30 mouse cellular contexts compared by ENCODE assay signal in genomic region chr4:97818498-97818897, GRCm38 (mm10). TPM values are rescaled to one million over a fixed set of nuclear protein-coding genes. Genes with fewer than 3 reads are reported as not detected.
A peak's percentile ranks its signal among the peaks of the same experiment; 100 is the strongest.
DNase-seq lines count a peak whose midpoint lies in the region; ATAC-seq and TF ChIP-seq lines count a peak whose summit lies in the region.
"Had no signal": no experiment of that assay in that cellular context is flagged by ENCODE, and none has a peak within 500 bp of the region (broad histone marks: within the 10 kb centered on the region; RNA-seq: fewer than 3 reads in every experiment).

No protein-coding gene starts in this region.

- TF ChIP-seq EP300 in heart, postnatal 0 days (IDR thresholded peaks at IDR 0.05; ENCODE audit: low read depth), result no peak

- H3K9ac ChIP-seq in heart, embryonic 13.5 days, result no peak overlapping the region
- H3K9ac ChIP-seq in heart, embryonic 11.5 days (ENCODE audit: low read depth, low read length), result no peak overlapping the region
- H3K9ac ChIP-seq in heart, postnatal 0 days (replicated peaks; ENCODE audit: low read depth, low read length), result no peak overlapping the region
- no peak overlapping the region for H3K9ac ChIP-seq in heart, embryonic 12.5 days
- H3K9ac ChIP-seq: embryonic facial prominence, embryonic 13.5 days; forebrain, embryonic 12.5 days; forebrain, postnatal 0 days; hindbrain, embryonic 12.5 days; hindbrain, embryonic 15.5 days had no signal

- WGBS in heart, embryonic 13.5 days, result 59% methylated on average over 3 of the region's 3 CpGs
- 73% methylated on average over 3 of the region's 3 CpGs for WGBS in heart, embryonic 11.5 days (ENCODE audit: insufficient replicate concordance)
- WGBS in heart, postnatal 0 days, result 43% methylated on average over 3 of the region's 3 CpGs
- 67% methylated on average over 3 of the region's 3 CpGs for WGBS in heart, embryonic 12.5 days

- peak overlapping the region; percentile 31; the same call in 1 of the 2 replicates for H3K27ac ChIP-seq in gastrocnemius, adult 2 months
- H3K27ac ChIP-seq in heart, embryonic 13.5 days (replicated peaks), result peak overlapping the region; percentile 56
- no peak overlapping the region for H3K27ac ChIP-seq in heart, embryonic 11.5 days (ENCODE audit: low read depth, low read length)
- peak overlapping the region; percentile 85 for H3K27ac ChIP-seq in heart, postnatal 0 days (ENCODE audit: low read depth)
- no peak overlapping the region for H3K27ac ChIP-seq in heart, embryonic 12.5 days (ENCODE audit: poor library complexity, severe bottlenecking)
- H3K27ac ChIP-seq: embryonic facial prominence, embryonic 10.5 days; forebrain, embryonic 12.5 days; hindbrain, embryonic 12.5 days; hindbrain, embryonic 15.5 days had no signal

- H3K9me3 ChIP-seq in heart, embryonic 13.5 days, result no peaks in the 10 kb centered on the region
- no peaks in the 10 kb centered on the region for H3K9me3 ChIP-seq in heart, embryonic 11.5 days (replicated peaks; ENCODE audit: control insufficient read depth, low read length)
- H3K9me3 ChIP-seq in heart, postnatal 0 days (replicated peaks; ENCODE audit: control insufficient read depth, low read length), result no peaks in the 10 kb centered on the region
- no peaks in the 10 kb centered on the region for H3K9me3 ChIP-seq in heart, embryonic 12.5 days (replicated peaks)
- H3K9me3 ChIP-seq: embryonic facial prominence, embryonic 10.5 days; embryonic facial prominence, embryonic 13.5 days; forebrain, embryonic 12.5 days; hindbrain, embryonic 12.5 days; hindbrain, embryonic 15.5 days had no signal

- no peak for DNase-seq in gastrocnemius, adult 2 months
- DNase-seq in gastrocnemius, adult 8-10 months (ENCODE audit: low spot score in 2 of 2), result no peak
- DNase-seq in heart, postnatal 0 days (ENCODE audit: low spot score), result no peak
- DNase-seq in adipocyte (ENCODE audit: low spot score), result peak; percentile 53
- DNase-seq in frontal cortex, postnatal 36 days (ENCODE audit: low spot score in 2 of 2), result no peak
- DNase-seq: adrenal gland, adult 2 months; adrenal gland, postnatal 14 days; B cell, adult 2 months; cerebellum, adult 11-12 months; cerebellum, adult 8-10 months; cerebellum, postnatal 36 days; embryo, embryonic 11 days; forebrain, postnatal 0 days; gastrocnemius, postnatal 14 days; kidney, adult 2 months had no signal

- H3K36me3 ChIP-seq in heart, embryonic 13.5 days, result peaks cover 3% of the 10 kb centered on the region
- H3K36me3 ChIP-seq in heart, embryonic 11.5 days (ENCODE audit: control insufficient read depth, insufficient read depth, low read length), result no peaks in the 10 kb centered on the region
- no peaks in the 10 kb centered on the region for H3K36me3 ChIP-seq in heart, postnatal 0 days (replicated peaks; ENCODE audit: control insufficient read depth, insufficient read depth, low read length)
- H3K36me3 ChIP-seq in heart, embryonic 12.5 days, result 0 out of 2 replicates have a peak, but pooled peaks cover 2% of the 10 kb centered on the region
- H3K36me3 ChIP-seq: embryonic facial prominence, embryonic 10.5 days; embryonic facial prominence, embryonic 13.5 days; hindbrain, embryonic 12.5 days; hindbrain, embryonic 15.5 days had no signal

- H3K4me2 ChIP-seq in heart, embryonic 13.5 days, result no peak overlapping the region
- H3K4me2 ChIP-seq in heart, embryonic 11.5 days, result no peak overlapping the region
- H3K4me2 ChIP-seq in heart, postnatal 0 days (ENCODE audit: low read depth, low read length), result peak overlapping the region; percentile 5
- H3K4me2 ChIP-seq in heart, embryonic 12.5 days, result no peak overlapping the region
- H3K4me2 ChIP-seq: embryonic facial prominence, embryonic 13.5 days; forebrain, embryonic 12.5 days; hindbrain, embryonic 12.5 days; hindbrain, embryonic 15.5 days had no signal

- no peak overlapping the region for H3K4me3 ChIP-seq in gastrocnemius, adult 2 months
- H3K4me3 ChIP-seq in heart, embryonic 13.5 days, result no peak overlapping the region
- H3K4me3 ChIP-seq in heart, embryonic 11.5 days (ENCODE audit: low read depth, low read length), result no peak overlapping the region
- no peak overlapping the region for H3K4me3 ChIP-seq in heart, postnatal 0 days (ENCODE audit: low read depth, low read length)
- H3K4me3 ChIP-seq in heart, embryonic 12.5 days, result no peak overlapping the region
- H3K4me3 ChIP-seq: embryonic facial prominence, embryonic 10.5 days; embryonic facial prominence, embryonic 13.5 days; erythroblast, embryonic 14.5 days; forebrain, embryonic 12.5 days; hindbrain, embryonic 12.5 days; hindbrain, embryonic 15.5 days had no signal

- H3K4me1 ChIP-seq in heart, embryonic 13.5 days, result peaks cover 80% of the 10 kb centered on the region
- peaks cover 11% of the 10 kb centered on the region; the same call in 1 of the 2 replicates for H3K4me1 ChIP-seq in heart, embryonic 11.5 days (ENCODE audit: control insufficient read depth, insufficient read depth, low read length)
- H3K4me1 ChIP-seq in heart, postnatal 0 days (ENCODE audit: control insufficient read depth, insufficient read depth), result peaks cover 57% of the 10 kb centered on the region
- peaks cover 42% of the 10 kb centered on the region for H3K4me1 ChIP-seq in heart, embryonic 12.5 days (replicated peaks)
- H3K4me1 ChIP-seq: hindbrain, embryonic 12.5 days had no signal

- ATAC-seq in heart, embryonic 13.5 days (ENCODE audit: extremely low read depth, insufficient number of reproducible peaks, low FRiP score, low TSS enrichment), result no peak
- ATAC-seq in heart, embryonic 11.5 days (replicated peaks; ENCODE audit: insufficient number of reproducible peaks, low FRiP score, low TSS enrichment), result no peak
- ATAC-seq in heart, postnatal 0 days (ENCODE audit: insufficient read depth, low read depth), result no peak
- ATAC-seq in heart, embryonic 12.5 days (ENCODE audit: insufficient number of reproducible peaks, low FRiP score), result no peak
- ATAC-seq: forebrain, postnatal 0 days; intestine, postnatal 0 days had no signal

- no peak for TF ChIP-seq CTCF in gastrocnemius, adult 2 months (IDR thresholded peaks at IDR 0.05)
- no peak for TF ChIP-seq CTCF in heart, postnatal 0 days (IDR thresholded peaks at IDR 0.05; ENCODE audit: low read depth)

- H3K27me3 ChIP-seq in heart, embryonic 13.5 days (replicated peaks), result no peaks in the 10 kb centered on the region
- H3K27me3 ChIP-seq in heart, embryonic 11.5 days (ENCODE audit: control insufficient read depth, insufficient read depth, low read length), result no peaks in the 10 kb centered on the region
- no peaks in the 10 kb centered on the region for H3K27me3 ChIP-seq in heart, postnatal 0 days (ENCODE audit: control insufficient read depth, insufficient read depth, low read length)
- no peaks in the 10 kb centered on the region for H3K27me3 ChIP-seq in heart, embryonic 12.5 days (replicated peaks)
- H3K27me3 ChIP-seq: CH12.LX; embryonic facial prominence, embryonic 13.5 days; forebrain, embryonic 12.5 days; hindbrain, embryonic 12.5 days; hindbrain, embryonic 15.5 days; Patski had no signal

- intact Hi-C loops in gastrocnemius, adult 2 months (cut with DNase I), result no loop called here

RNA-seq across cellular contexts. Expression of gene E130114P18Rik, which starts 40.6 kb away (rescaled TPM):
- not detected for total RNA-seq in gastrocnemius, adult 2 months (2021)
- not detected for total RNA-seq in gastrocnemius, adult 8-10 months (2022)
- 0.48 and 0.55 TPM in 2 replicates for polyA plus RNA-seq in heart, embryonic 13.5 days (2015; fragmentation: Nextera tagmentation; extraction: Ambion mirVana)
- polyA plus RNA-seq in heart, embryonic 11.5 days (2014; fragmentation: Nextera tagmentation; extraction: Ambion mirVana), result 0.72 and 0.73 TPM in 2 replicates
- not detected in 2 replicates for total RNA-seq in heart, postnatal 0 days (2014; rRNA removed; ENCODE audit: low replicate concordance)
- 0.45 and 0.52 TPM in 2 replicates for polyA plus RNA-seq in heart, postnatal 0 days (2015; fragmentation: Nextera tagmentation; extraction: Ambion mirVana)
- 0.50 and 0.74 TPM in 2 replicates for polyA plus RNA-seq in heart, embryonic 12.5 days (2016; fragmentation: Nextera tagmentation; extraction: Ambion mirVana)
- total RNA-seq: adrenal gland, adult 2 months; adrenal gland, postnatal 14 days; CH12.LX; heart, postnatal 25 days; hematopoietic stem cell, adult 5-6 weeks had no signal
- polyA plus RNA-seq: erythroblast, embryonic 14.5 days; G1E had no signal

RNA-seq across cellular contexts. Expression of gene Nfia, which starts 46.0 kb away (rescaled TPM):
- 10 to 100 TPM; 57.0 to 57.8 TPM for total RNA-seq in gastrocnemius, adult 2 months (2021)
- total RNA-seq in gastrocnemius, adult 8-10 months (2022), result 10 to 100 TPM; 53.6 to 64.5 (median 57.1) TPM
- polyA plus RNA-seq in heart, embryonic 13.5 days (2015; fragmentation: Nextera tagmentation; extraction: Ambion mirVana), result 31.1 and 32.3 TPM in 2 replicates
- 27.5 and 33.7 TPM in 2 replicates for polyA plus RNA-seq in heart, embryonic 11.5 days (2014; fragmentation: Nextera tagmentation; extraction: Ambion mirVana)
- 76.5 and 114 TPM in 2 replicates for total RNA-seq in heart, postnatal 0 days (2014; rRNA removed; ENCODE audit: low replicate concordance)
- 53.2 and 53.8 TPM in 2 replicates for polyA plus RNA-seq in heart, postnatal 0 days (2015; fragmentation: Nextera tagmentation; extraction: Ambion mirVana)
- 37.5 and 42.0 TPM in 2 replicates for polyA plus RNA-seq in heart, embryonic 12.5 days (2016; fragmentation: Nextera tagmentation; extraction: Ambion mirVana)
- total RNA-seq: CH12.LX had no signal

Comparison
In these comparisons a context has a peak if more than half of its experiments do, and no peak if none do; other contexts are left out.
1. H3K27ac ChIP-seq: peak in gastrocnemius, adult 2 months (single experiment), heart, embryonic 13.5 days (single experiment) and heart, postnatal 0 days (single experiment); none in heart, embryonic 11.5 days (single experiment) and heart, embryonic 12.5 days (single experiment).